Mouse (Mus musculus) megakaryocyte, adult 5-6 weeks (primary cell): ENCODE measurements around the gene Dnaja2. TPM values are rescaled to one million over a fixed set of nuclear protein-coding genes. Genes with fewer than 3 reads are reported as not detected.
A peak's percentile ranks its signal among the peaks of the same experiment; 100 is the strongest.

Source experiments
- ATAC-seq: 2 replicates; pipeline ENCODE4 v1.8.0; 2016; ENCODE audit warnings: mild to moderate bottlenecking, inconsistent platforms; ENCODE audit not compliant: poor library complexity, severe bottlenecking
- total RNA-seq, 2 experiments: library from RNA; stranded (forward) in 1 of 2; stranded (reverse) in 1 of 2; fragments of 153-499, 151-499 nt in 1 of 2; fragments of 221-1000, 200-1000 nt in 1 of 2; gene quantifications; 2 replicates each; pipeline versions ENCODE4 v1.2.3 to v1.2.4; 2015 to 2017

Gene Dnaja2
- total RNA-seq (2015) (81.2 and 81.9 TPM in 2 replicates), total RNA-seq (2017) (74.4 and 88.6 TPM in 2 replicates)

- ATAC-seq, result peak; percentile 76
These were observed at the start of gene Dnaja2 for GRCm38 (mm10) chr8:85555181-85556145. Gene Dnaja2, minus strand, starts transcription at chr8:85555344.

- no peak for ATAC-seq
These were observed 49.1 kb upstream of the Dnaja2 start for GRCm38 (mm10) chr8:85604201-85604600.

- peak; percentile 79 for ATAC-seq
These were observed 48.2 kb upstream of the Dnaja2 start for GRCm38 (mm10) chr8:85603203-85603895.

GRCm38 (mm10) chr8:85602737-85603136 is 47.6 kb upstream of the Dnaja2 start:
- ATAC-seq, result no peak

- no peak for ATAC-seq
These were observed 46.6 kb upstream of the Dnaja2 start for GRCm38 (mm10) chr8:85601741-85602140.

- ATAC-seq, result no peak
These were observed 42.5 kb upstream of the Dnaja2 start for GRCm38 (mm10) chr8:85597413-85598191.

GRCm38 (mm10) chr8:85595391-85595790 is 40.2 kb upstream of the Dnaja2 start:
- ATAC-seq, result no peak

GRCm38 (mm10) chr8:85594983-85595382 is 39.8 kb upstream of the Dnaja2 start:
- ATAC-seq, result no peak

GRCm38 (mm10) chr8:85593324-85593723 is 38.2 kb upstream of the Dnaja2 start:
- ATAC-seq, result no peak

- ATAC-seq, result no peak
These were observed 36.4 kb upstream of the Dnaja2 start for GRCm38 (mm10) chr8:85591532-85591931.

- ATAC-seq, result no peak
These were observed 35.1 kb upstream of the Dnaja2 start for GRCm38 (mm10) chr8:85590258-85590657.

GRCm38 (mm10) chr8:85588596-85588995 is 33.5 kb upstream of the Dnaja2 start:
- no peak for ATAC-seq

GRCm38 (mm10) chr8:85577666-85578065 is 22.5 kb upstream of the Dnaja2 start:
- no peak for ATAC-seq

GRCm38 (mm10) chr8:85573972-85574496 is 18.9 kb upstream of the Dnaja2 start:
- no peak for ATAC-seq

- ATAC-seq, result peak; percentile 92
These were observed 15.3 kb upstream of the Dnaja2 start for GRCm38 (mm10) chr8:85570466-85570865.

GRCm38 (mm10) chr8:85567801-85568200 is 12.7 kb upstream of the Dnaja2 start:
- ATAC-seq, result no peak

- ATAC-seq, result no peak
These were observed 10.0 kb upstream of the Dnaja2 start for GRCm38 (mm10) chr8:85565186-85565585.

- ATAC-seq, result no peak
These were observed 8.2 kb upstream of the Dnaja2 start for GRCm38 (mm10) chr8:85563336-85563735.

- no peak for ATAC-seq
These were observed 4.8 kb upstream of the Dnaja2 start for GRCm38 (mm10) chr8:85559966-85560365.

- peak; percentile 54 for ATAC-seq
These were observed 4.1 kb upstream of the Dnaja2 start for GRCm38 (mm10) chr8:85559201-85559600.

GRCm38 (mm10) chr8:85557601-85557986 is 2.5 kb upstream of the Dnaja2 start:
- no peak for ATAC-seq
